Mouse (Mus musculus) ZHBTc4 (cell line): ENCODE data around the gene Ern1.
A peak's percentile ranks its signal among the peaks of the same experiment; 100 is the strongest.

Experiments used
- DNase-seq: peaks from one replicate; pipeline ENCODE4 v3.0.0-alpha.2; 2011; ENCODE audit warnings: low read depth, low spot score

Gene Ern1

DNA sequence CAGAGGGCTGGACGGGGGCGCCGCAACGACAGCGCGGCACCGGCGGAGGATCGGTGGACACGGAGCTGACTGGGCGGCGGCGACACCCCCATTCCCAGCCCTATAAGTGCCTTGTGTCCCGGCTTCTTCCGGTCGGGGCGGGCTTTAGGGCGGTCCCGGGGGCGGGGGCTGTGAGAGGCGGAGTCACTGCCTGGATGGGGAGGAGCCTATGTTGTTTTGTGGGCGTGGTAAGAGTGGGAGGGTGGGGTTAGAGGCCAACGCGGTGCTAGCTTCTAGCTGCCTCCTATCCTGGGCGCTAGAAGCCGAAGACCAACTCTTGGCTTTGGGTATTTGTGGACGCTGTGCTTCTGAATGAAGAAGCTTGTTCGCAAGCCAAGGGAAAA, at the start of gene Ern1:
Ern1 (minus strand) TSS at position 120 of the 383 bp plus-strand sequence.
- peak; percentile 94 for DNase-seq

DNA sequence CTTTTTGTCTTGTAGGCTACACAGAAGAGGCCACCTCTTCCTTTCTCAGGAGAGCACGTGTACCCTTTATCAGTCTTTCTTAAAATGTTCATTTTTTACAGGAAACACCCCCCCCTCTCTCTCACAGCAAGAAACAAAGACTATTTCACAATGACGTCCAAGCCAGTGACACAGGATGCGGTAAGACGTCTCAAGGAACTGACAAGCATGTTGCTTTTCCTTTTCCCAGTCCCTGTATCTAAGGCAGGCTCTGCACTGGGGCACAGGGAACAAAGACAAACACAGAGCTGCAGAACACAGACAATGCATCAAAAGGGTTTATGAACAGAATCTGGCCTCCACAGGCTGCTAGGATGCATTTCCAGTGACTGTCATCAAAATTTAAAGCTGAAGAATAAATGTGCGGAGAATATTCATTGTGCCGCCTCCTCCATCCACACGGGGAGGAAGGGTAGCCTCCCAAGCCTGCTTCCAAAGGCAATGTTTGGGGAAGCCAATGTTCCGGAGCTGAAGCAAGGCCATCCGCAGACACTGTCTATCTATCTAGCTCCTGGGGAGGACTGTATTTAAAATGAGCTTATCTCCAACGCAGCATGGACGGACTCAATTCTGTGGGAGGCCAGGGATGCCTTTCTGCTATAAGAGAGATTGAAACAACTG, 48.7 kb upstream of the Ern1 start:
- no peak for DNase-seq

DNA sequence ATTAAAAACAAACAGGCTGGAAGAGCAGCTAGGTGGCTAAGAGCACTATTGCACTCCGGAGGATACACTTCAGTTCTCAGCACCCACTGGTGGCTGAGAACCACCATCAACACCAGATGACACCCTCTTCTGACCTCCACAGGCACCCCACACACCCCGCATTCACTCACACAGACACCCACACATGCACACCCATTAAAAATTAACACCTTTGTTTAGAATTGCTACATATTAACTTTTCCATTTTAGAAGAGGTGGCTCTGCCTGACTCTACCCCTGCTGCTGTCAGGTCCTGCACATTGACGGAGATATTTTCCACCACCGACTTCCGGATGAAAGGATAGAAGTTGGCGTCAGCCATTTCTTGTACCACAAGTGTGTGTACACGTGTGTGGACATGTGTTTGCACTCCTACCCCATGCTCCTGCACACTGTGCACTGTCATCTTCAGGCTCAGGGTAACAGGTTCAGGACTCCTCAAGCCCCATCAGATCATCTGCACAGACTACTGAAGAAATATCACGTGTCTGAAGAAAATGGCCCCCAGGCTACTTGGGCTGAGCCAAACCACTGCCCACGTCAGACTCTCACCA, 48.1 kb upstream of the Ern1 start:
- DNase-seq, result no peak

DNA sequence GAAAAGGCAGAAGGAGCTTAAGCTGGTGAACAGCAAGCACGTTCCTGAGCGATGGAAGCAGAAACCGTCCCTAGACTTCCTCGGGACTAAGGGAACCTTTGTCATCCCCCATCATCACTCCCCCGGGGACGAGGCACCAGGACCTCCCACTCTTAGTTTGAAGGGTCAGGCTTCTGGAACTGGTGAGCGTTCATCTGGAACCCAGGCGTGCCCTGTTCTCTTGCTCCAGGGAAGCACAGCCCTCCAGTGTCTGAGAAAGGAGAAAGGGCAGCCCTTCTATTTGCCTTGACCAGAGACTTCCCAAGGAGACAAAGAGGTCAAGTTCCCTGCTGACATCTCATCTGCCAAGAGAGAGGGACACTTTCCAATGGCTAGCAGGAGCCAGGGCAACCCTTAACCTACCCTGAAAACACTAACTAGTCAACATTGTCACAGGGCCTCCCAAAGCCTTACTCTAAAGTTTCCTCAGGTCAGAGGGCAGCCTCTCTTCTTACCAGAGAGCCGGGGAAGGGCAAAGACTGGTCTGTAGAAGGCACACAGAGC, 44.7 kb upstream of the Ern1 start:
- DNase-seq, result no peak

DNA sequence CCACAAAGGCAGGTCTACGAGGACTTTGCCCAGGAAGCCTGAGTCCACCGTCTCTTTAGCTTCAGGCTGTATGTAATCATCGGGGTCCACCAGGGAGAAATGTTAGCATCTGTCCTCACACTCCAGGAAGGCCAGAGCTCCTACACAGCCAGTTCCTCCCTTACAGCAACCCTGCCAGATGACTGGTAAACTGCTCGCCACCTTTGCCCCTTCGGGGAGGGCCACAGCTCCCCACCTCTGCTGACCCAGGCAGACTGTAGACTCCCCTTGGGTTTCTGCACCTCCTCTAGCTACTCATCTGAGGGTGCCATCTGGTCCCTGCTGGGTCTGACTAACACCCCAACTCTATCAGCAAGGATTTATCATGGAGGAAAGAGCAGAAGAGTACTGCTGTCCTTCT, 42.1 kb upstream of the Ern1 start:
- DNase-seq, result no peak

DNA sequence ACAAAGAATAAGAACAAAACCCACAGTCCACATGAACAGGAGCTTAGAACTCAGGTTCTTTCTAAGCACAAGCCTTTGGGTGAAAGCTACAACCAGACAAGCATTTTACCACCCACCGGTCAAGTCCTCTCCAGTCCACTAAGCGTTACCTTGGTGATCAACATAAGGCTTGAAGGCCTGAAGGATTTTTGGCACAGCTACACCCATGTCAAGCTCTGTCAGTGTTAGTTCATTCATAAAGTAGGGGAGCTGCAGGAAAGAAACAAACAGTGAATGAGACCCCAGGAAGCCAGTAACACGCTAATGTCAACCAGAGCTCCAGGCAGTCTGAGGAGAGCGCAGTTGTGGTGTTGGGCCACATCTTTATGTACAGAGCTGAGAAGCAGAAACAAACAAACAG, 41.5 kb upstream of the Ern1 start:
- no peak for DNase-seq

DNA sequence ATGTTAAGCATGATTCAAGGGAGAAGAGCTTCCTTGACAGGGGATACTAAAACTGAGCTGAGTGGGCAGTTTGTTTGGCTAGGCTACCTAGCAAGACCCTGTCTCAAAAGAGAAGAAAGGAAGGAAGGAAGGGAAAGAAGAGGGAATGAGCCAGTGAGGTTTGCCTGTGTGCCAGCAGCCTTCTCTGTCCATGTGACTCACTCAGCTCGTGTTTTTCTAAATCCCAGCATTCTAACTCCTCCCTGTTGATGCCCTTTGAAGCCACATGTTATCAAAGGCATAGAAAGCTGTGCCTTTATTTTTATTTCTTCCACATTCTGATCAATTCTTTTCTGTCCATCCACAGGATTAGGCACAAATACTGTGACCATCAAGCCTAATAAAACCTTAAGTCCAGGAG, 40.3 kb upstream of the Ern1 start:
- no peak for DNase-seq

DNA sequence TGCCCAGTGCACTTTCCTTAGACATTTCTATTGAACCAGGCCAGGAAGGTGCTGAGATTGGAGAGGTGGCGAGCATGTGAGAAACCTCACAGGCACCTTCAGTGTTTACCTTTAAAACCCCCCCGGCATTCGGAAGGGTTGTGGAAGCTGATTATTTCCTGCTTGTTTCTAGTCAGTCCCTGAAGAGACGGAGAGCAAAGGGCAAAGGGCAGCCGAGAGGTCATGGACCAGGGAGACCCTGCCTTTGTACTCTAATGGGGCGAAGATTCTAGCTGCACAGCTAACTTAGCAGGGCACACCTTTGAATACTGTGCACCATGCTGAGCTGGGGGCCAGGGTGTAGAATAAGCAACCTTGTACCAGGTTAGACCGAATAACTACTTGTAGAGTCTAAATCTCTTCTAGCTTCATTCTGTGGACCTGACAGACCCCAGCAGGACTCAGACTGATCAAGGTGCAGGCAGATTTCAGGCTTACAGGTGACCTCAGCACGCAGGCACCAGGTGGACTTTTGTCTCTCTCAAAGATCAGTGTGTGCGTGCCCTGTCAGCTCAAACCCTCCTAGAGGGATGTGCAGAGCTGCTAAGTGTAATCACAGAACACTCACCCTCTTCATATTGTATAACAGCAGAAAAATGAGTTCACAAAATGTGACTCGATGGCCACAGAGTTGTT, 39.6 kb upstream of the Ern1 start:
- no peak for DNase-seq

DNA sequence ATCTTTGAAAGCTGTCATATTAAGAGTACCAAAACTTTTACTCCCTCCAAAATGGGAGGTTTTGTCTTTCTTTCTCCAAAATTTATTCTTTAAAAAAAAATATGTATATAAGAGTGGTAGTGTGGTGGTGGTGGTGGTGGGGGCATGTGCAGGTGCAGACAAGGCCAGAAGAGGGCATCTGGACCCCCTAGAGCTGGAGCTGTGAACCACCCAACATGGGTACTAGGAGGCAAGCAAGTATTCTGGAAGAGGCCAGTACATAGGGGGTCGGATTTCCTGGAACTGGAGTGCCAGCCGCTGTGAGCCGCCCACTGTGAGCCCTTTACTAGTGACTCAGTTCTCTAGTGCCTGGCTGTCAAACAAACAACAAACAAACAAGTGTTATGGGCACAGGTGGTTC, 34.9 kb upstream of the Ern1 start:
- no peak for DNase-seq

DNA sequence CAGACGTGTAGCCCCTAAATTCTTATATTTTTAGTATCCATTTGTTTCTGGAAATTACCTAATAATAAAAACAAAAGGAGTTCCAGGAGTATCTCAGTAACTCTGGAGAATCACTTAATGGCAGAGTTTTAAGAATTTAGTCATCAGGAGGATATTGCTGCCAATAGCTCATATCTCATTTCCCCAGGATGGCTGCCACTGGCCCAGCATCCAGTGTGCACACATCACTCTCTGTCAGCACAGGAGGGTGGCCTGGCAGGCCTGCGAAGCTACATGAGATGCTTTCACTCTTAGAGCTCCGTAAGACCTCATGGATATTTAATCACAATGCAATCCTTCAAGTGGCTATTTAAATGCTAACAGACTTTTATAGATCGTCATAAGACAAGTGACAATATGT, 34.0 kb upstream of the Ern1 start:
- no peak for DNase-seq

DNA sequence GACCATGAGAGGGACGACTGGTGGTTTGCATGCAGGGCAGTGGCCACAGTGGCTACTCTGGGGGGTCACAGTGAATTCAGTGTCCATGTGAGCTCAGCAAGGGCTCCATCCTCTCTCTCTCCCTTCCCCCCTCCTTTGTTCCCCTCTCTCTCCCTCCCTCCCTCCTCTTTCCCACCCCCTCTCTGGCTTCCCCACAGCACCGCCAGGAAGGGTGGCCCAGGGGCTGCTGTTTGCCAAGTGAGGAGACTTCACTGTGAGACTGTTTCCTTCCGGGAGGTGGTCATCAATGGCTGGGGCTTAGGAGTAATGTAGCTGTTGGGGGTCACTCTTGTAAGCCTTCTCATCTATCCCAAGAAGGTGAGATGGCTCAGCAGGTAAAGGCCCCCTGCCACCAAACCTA, 32.8 kb upstream of the Ern1 start:
- DNase-seq, result no peak

DNA sequence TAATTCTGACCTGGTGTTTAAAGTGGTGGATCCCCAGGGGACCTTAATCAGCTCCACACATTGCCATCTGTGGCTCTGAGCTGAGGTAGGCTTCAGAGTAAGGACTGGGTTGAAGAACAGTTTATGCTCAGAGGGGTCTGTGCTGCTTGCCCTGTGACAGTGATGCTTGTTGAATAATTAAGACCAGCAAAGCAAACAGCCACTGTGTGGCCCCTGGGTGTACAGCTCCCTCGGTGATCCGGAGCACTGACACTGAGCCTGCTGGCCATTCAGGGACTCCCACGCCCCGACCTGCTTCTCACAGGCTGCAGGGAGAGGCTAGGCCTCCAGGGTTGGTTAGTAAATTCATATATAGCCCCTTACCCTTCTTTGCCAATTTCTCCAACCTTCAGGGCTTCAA, 31.9 kb upstream of the Ern1 start:
- no peak for DNase-seq

DNA sequence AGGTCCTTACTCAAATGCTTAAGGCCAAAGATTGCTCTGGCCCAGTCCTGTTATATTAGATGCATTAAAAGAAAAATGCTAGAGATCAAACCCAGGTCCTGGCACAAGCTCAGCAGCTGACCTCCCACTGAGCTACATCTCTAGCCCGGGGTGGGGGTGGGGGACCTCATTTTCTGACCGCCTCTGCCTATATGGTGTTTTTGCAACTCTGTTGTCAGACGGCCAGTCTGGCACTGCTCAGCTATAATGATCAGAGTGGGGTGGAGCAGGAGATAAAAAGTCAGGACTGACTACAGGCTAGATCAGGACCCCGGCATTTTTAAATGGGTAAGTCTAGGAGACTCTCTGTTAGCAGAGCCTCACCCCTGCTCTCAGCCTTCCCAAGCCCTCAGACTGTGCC, 30.7 kb upstream of the Ern1 start:
- DNase-seq, result no peak

DNA sequence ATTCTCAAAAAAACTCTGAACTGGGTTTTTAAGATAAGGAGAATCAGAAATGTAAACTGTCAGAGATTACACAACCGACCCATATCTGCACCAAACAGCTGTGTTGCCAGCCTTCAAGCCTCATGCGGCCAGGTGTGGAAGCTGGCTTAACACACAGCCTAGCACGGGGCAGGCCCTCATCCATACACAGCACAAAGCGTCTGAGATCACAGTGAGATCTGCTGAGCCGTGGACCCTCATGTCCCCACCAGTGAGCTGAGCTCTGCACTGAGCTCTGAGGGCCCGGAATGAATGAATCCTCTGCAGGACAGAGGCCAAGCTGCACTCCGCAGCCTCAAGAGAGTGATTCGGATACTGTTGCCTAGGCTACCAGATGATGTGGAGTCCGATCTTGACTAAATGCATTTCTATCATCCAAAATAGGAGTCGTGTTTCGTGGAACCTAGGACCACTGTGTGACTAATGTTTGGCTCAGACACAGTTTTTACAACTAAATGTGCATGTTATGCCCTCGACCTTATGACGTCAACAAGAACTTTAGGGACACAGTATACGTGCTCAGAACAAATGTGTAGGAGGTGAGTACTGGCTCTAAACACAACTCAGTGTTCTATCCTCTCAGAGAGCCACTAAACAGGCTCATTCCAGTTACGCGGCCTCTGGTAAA, 27.6 kb upstream of the Ern1 start:
- DNase-seq, result no peak

DNA sequence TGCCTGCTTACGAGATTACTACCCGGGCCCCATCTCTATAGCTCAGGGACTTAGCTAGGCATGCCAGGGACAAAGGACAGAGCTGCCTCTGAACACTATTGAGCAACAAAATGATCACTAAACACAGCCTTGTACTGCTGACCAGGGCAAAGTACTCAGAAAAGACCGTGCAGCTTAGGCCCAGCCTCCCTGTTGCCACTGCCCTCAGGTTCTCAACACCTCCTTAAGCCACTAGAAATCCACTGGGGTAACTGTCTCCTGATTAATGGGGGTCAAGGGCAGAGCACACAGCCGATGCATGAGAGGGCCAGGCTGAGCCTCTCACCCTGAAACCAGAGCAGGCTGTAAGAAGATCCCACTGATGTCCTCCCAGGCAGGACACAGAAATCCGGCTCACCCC, 26.8 kb upstream of the Ern1 start:
- DNase-seq, result no peak

DNA sequence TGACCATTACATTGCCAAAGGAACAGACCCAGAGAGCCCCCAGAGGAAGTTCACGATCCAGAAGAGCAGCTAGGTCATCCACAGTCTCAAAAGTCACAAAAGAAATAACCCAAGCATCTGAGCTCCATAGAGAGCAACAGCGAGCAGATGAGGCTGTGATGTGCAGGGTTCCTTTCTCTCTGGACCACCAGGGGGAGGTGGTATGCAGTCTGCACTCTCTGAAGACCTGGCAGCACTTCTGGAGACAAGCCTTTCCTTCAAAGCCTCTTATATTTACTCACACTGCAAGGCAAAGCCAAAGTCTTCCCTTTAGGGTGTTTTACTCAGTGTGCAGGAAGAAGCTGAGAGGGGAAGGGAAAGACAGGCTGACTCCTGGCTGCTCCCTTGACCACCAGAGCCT, 25.5 kb upstream of the Ern1 start:
- peak; percentile 56 for DNase-seq

DNA sequence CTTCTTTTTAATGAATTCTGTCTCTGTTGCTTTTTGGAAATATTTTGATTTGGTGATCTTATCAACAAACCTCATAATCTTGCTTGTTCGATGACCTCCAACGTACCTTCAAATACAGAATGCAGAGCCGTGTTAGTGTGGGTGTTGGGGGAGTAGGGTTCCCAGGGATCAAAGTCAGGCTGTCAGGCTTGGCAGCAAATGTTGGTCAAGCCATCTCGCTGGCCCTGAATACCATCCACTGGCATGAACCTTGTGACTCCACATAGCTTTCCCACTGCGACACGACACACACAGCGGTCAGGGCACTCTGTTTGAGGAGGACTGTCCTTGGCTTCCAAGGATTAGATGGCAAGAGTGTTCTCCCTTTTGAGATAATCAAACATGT, 24.3 kb upstream of the Ern1 start:
- no peak for DNase-seq

DNA sequence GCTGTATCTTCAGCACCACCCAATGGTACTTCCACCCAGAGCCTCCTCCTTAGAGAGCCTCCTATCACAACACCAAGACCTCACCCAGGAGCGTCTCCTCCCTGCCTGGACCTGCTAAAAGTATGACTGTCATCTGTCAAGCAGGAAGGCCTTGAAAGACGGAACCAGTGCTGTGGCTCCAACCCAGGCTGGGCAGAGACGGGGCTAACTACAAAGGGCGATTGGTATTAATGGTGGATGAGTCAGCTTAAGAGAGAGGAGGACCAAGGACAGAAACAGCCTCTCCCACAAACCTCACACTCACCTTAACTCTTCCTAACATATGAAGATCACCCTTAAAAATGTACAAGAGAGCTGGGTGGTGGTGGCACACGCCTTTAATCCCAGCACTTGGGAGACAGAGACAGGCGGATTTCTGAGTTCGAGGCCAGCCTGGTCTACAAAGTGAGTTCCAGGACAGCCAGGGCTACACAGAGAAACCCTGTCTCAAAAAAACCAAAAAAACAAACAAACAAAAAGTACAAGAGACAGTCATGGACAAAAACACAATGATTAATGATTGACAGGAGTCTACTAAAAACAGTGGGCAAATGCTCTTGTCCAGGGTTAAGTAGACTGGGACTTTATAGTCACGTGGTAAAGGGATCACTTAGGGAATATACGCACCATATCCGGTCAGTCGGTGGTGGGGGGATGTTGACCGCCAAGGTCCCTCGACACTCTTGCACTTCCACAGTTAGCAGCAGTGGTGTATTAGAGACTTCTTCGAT, 23.8 kb upstream of the Ern1 start:
- no peak for DNase-seq

DNA sequence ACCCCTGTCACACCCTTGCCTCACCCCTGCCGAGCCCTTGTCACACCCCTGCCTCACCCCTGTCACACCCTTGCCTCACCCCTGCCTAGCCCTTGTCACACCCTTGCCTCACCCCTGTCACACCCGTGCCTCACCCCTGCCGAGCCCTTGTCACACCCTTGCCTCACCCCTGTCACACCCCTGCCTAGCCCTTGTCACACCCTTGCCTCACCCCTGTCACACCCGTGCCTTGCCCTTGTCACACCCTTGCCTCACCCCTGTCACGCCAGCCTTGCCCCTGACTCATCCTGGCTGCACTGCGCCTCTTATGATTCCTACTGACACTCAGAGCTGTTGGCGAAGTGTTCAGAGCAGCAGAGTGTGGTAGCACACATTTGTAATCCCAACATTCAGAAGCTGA, 20.0 kb upstream of the Ern1 start:
- DNase-seq, result no peak

DNA sequence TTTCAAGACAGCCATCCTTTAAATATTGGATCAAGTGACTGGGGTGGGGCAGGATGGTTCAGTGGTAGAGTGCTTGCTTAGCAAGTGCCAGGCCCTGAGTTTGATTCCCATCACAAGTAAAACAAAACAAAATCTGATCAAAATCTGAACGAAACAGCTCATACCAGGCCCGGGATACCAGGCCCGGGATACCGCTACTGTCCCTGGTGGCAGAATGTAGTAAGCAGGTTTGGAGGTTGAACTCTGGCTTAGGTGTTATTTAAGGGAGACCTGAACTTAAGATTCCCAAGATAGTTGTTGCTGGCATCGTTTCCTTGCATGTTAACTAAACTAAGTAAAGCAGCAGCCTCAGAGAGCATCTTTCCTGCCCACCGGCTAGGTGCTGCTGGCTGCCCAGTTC, 18.6 kb upstream of the Ern1 start:
- DNase-seq, result peak; percentile 51

DNA sequence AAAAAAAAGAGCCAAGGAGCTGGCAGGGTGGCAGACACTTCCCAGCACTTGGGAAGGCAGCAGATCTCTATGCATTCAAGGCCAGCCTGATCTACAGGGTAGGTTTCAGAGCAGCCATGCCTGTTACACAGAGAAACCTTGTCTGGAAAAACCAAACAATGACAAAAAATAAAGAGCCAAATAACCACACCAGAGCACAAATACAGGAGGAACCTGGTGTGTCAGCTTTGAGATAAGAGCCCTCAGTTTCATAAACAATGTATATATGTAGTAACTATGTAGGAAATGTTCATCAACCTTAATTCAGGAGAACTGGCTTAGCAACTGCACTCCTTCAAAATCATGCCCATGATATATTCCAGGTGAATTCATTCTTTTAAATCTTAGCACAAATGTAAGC, 16.5 kb upstream of the Ern1 start:
- no peak for DNase-seq

DNA sequence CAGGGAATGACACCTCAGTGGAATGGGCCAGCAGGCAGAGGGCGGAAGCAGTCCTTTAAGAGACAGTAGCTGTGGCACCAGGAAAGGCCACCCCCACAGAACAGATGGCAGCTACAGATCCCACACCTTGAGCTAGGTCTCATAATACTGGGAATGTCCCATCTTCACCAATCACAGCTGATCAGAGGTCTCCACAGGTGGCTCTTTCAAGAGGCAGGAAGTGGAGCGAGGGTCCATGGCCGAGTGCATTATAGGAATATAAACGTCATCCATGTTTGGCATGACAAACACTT, 15.7 kb upstream of the Ern1 start:
- DNase-seq, result no peak
